Mouse (Mus musculus): ENCODE data around the gene Spocd1. TPM values are rescaled to one million over a fixed set of nuclear protein-coding genes. Genes with fewer than 3 reads are reported as not detected.
"Not testable (repeated sequence)": the region's sequence is repeated elsewhere in the genome, so short reads cannot be mapped to it uniquely, and the experiment has no call there.

Gene Spocd1
- polyA plus RNA-seq (2015; fragmentation: Nextera tagmentation; extraction: Ambion mirVana), result not detected in 2 replicates

GRCm38 (mm10) chr4:129928949-129929348 is at the start of gene Spocd1:
Gene Spocd1, plus strand, starts transcription at chr4:129929249.
- peaks cover 7% of the 10 kb centered on the region for H3K4me1 ChIP-seq (ENCODE audit: control insufficient read depth, insufficient read depth, low read length)
- 53% methylated on average over 4 of the region's 4 CpGs for WGBS
- no peaks in the 10 kb centered on the region for H3K9me3 ChIP-seq (replicated peaks; ENCODE audit: control insufficient read depth, low read length, poor library complexity, severe bottlenecking)
- no peaks in the 10 kb centered on the region for H3K36me3 ChIP-seq (ENCODE audit: control insufficient read depth, insufficient read depth, low read length)
- ATAC-seq, result no peak
- H3K9ac ChIP-seq (ENCODE audit: low read depth, low read length), result no peak within 1 kb of the TSS
- H3K4me2 ChIP-seq (ENCODE audit: low read length), result peak within 1 kb of the TSS; percentile 41
- no peak within 1 kb of the TSS for H3K4me3 ChIP-seq (ENCODE audit: low read depth, low read length)
- H3K27ac ChIP-seq (ENCODE audit: low read length), result no peak within 1 kb of the TSS
- no peaks in the 10 kb centered on the region for H3K27me3 ChIP-seq (ENCODE audit: control insufficient read depth, insufficient read depth, low read depth, low read length)

- H3K36me3 ChIP-seq (ENCODE audit: control insufficient read depth, insufficient read depth, low read length), result no peaks in the 10 kb centered on the region
- peaks cover 36% of the 10 kb centered on the region for H3K4me1 ChIP-seq (ENCODE audit: control insufficient read depth, insufficient read depth, low read length)
- H3K27me3 ChIP-seq (ENCODE audit: control insufficient read depth, insufficient read depth, low read depth, low read length), result no peaks in the 10 kb centered on the region
- H3K9me3 ChIP-seq (replicated peaks; ENCODE audit: control insufficient read depth, low read length, poor library complexity, severe bottlenecking), result no peaks in the 10 kb centered on the region
- H3K9ac ChIP-seq (ENCODE audit: low read depth, low read length), result no peak overlapping the region
- no peak overlapping the region for H3K27ac ChIP-seq (ENCODE audit: low read length)
- 77% methylated on average over 7 of the region's 7 CpGs for WGBS
- H3K4me2 ChIP-seq (ENCODE audit: low read length), result no peak overlapping the region
- no peak overlapping the region for H3K4me3 ChIP-seq (ENCODE audit: low read depth, low read length)
- ATAC-seq, result no peak
Observed at GRCm38 (mm10) chr4:129880615-129881014, 48.4 kb upstream of the Spocd1 start.

GRCm38 (mm10) chr4:129881661-129882060 is 47.4 kb upstream of the Spocd1 start:
- Histone ChIP-seq H3K4me2 (ENCODE audit: low read length) (no peak overlapping the region), H3K27ac (ENCODE audit: low read length) (no peak overlapping the region; the same call in 1 of the 2 replicates), H3K9ac (ENCODE audit: low read depth, low read length) (no peak overlapping the region), H3K9me3 (replicated peaks; ENCODE audit: control insufficient read depth, low read length, poor library complexity, severe bottlenecking) (no peaks in the 10 kb centered on the region), H3K4me1 (ENCODE audit: control insufficient read depth, insufficient read depth, low read length) (peaks cover 34% of the 10 kb centered on the region), H3K36me3 (ENCODE audit: control insufficient read depth, insufficient read depth, low read length) (no peaks in the 10 kb centered on the region), H3K27me3 (ENCODE audit: control insufficient read depth, insufficient read depth, low read depth, low read length) (no peaks in the 10 kb centered on the region), H3K4me3 (ENCODE audit: low read depth, low read length) (no peak overlapping the region)
- no peak for ATAC-seq
- 47% methylated on average over 3 of the region's 3 CpGs for WGBS

GRCm38 (mm10) chr4:129882555-129883293 is 46.3 kb upstream of the Spocd1 start:
- Histone ChIP-seq H3K4me3 (ENCODE audit: low read depth, low read length) (no peak overlapping the region), H3K9me3 (replicated peaks; ENCODE audit: control insufficient read depth, low read length, poor library complexity, severe bottlenecking) (no peaks in the 10 kb centered on the region), H3K36me3 (ENCODE audit: control insufficient read depth, insufficient read depth, low read length) (no peaks in the 10 kb centered on the region), H3K27ac (ENCODE audit: low read length) (peak overlapping the region; percentile 53), H3K4me2 (ENCODE audit: low read length) (peak overlapping the region; percentile 38), H3K27me3 (ENCODE audit: control insufficient read depth, insufficient read depth, low read depth, low read length) (no peaks in the 10 kb centered on the region), H3K4me1 (ENCODE audit: control insufficient read depth, insufficient read depth, low read length) (peaks cover 25% of the 10 kb centered on the region), H3K9ac (ENCODE audit: low read depth, low read length) (peak overlapping the region; percentile 35; the same call in 1 of the 2 replicates)
- WGBS, result 26% methylated on average over 11 of the region's 11 CpGs
- no peak for ATAC-seq

- H3K36me3 ChIP-seq (ENCODE audit: control insufficient read depth, insufficient read depth, low read length), result no peaks in the 10 kb centered on the region
- no peaks in the 10 kb centered on the region for H3K27me3 ChIP-seq (ENCODE audit: control insufficient read depth, insufficient read depth, low read depth, low read length)
- peak overlapping the region; percentile 33 for H3K27ac ChIP-seq (ENCODE audit: low read length)
- H3K4me3 ChIP-seq (ENCODE audit: low read depth, low read length), result no peak overlapping the region
- 42% methylated on average over 12 of the region's 12 CpGs for WGBS
- no peaks in the 10 kb centered on the region for H3K9me3 ChIP-seq (replicated peaks; ENCODE audit: control insufficient read depth, low read length, poor library complexity, severe bottlenecking)
- H3K9ac ChIP-seq (ENCODE audit: low read depth, low read length), result peak overlapping the region; percentile 27; the same call in 1 of the 2 replicates
- peaks cover 19% of the 10 kb centered on the region for H3K4me1 ChIP-seq (ENCODE audit: control insufficient read depth, insufficient read depth, low read length)
- peak overlapping the region; percentile 39 for H3K4me2 ChIP-seq (ENCODE audit: low read length)
- ATAC-seq, result peak; percentile 76; the same call in 1 of the 2 replicates
Observed at GRCm38 (mm10) chr4:129884041-129884930, 44.8 kb upstream of the Spocd1 start.

GRCm38 (mm10) chr4:129889661-129890060 is 39.4 kb upstream of the Spocd1 start:
- no peaks in the 10 kb centered on the region for H3K27me3 ChIP-seq (ENCODE audit: control insufficient read depth, insufficient read depth, low read depth, low read length)
- no peak overlapping the region for H3K9ac ChIP-seq (ENCODE audit: low read depth, low read length)
- 74% methylated on average over 10 of the region's 10 CpGs for WGBS
- H3K27ac ChIP-seq (ENCODE audit: low read length), result no peak overlapping the region
- no peaks in the 10 kb centered on the region for H3K36me3 ChIP-seq (ENCODE audit: control insufficient read depth, insufficient read depth, low read length)
- no peak for ATAC-seq
- H3K4me1 ChIP-seq (ENCODE audit: control insufficient read depth, insufficient read depth, low read length), result no peaks in the 10 kb centered on the region
- no peaks in the 10 kb centered on the region for H3K9me3 ChIP-seq (replicated peaks; ENCODE audit: control insufficient read depth, low read length, poor library complexity, severe bottlenecking)
- H3K4me2 ChIP-seq (ENCODE audit: low read length), result no peak overlapping the region
- H3K4me3 ChIP-seq (ENCODE audit: low read depth, low read length), result no peak overlapping the region

GRCm38 (mm10) chr4:129890094-129890493 is 39.0 kb upstream of the Spocd1 start:
- no peak overlapping the region for H3K27ac ChIP-seq (ENCODE audit: low read length)
- no peaks in the 10 kb centered on the region for H3K9me3 ChIP-seq (replicated peaks; ENCODE audit: control insufficient read depth, low read length, poor library complexity, severe bottlenecking)
- H3K9ac ChIP-seq (ENCODE audit: low read depth, low read length), result no peak overlapping the region
- H3K4me1 ChIP-seq (ENCODE audit: control insufficient read depth, insufficient read depth, low read length), result no peaks in the 10 kb centered on the region
- H3K4me2 ChIP-seq (ENCODE audit: low read length), result no peak overlapping the region
- H3K36me3 ChIP-seq (ENCODE audit: control insufficient read depth, insufficient read depth, low read length), result no peaks in the 10 kb centered on the region
- 93% methylated on average over 7 of the region's 7 CpGs for WGBS
- H3K4me3 ChIP-seq (ENCODE audit: low read depth, low read length), result no peak overlapping the region
- no peaks in the 10 kb centered on the region for H3K27me3 ChIP-seq (ENCODE audit: control insufficient read depth, insufficient read depth, low read depth, low read length)
- no peak for ATAC-seq

GRCm38 (mm10) chr4:129894861-129895260 is 34.2 kb upstream of the Spocd1 start:
- Histone ChIP-seq H3K4me3 (ENCODE audit: low read depth, low read length) (no peak overlapping the region), H3K27me3 (ENCODE audit: control insufficient read depth, insufficient read depth, low read depth, low read length) (no peaks in the 10 kb centered on the region), H3K9ac (ENCODE audit: low read depth, low read length) (no peak overlapping the region), H3K4me1 (ENCODE audit: control insufficient read depth, insufficient read depth, low read length) (no peaks in the 10 kb centered on the region), H3K4me2 (ENCODE audit: low read length) (no peak overlapping the region), H3K36me3 (ENCODE audit: control insufficient read depth, insufficient read depth, low read length) (no peaks in the 10 kb centered on the region), H3K9me3 (replicated peaks; ENCODE audit: control insufficient read depth, low read length, poor library complexity, severe bottlenecking) (no peaks in the 10 kb centered on the region), H3K27ac (ENCODE audit: low read length) (no peak overlapping the region)
- ATAC-seq, result no peak
- 92% methylated on average over 3 of the region's 3 CpGs for WGBS

- H3K27ac ChIP-seq (ENCODE audit: low read length); H3K4me1 ChIP-seq (ENCODE audit: control insufficient read depth, insufficient read depth, low read length); H3K4me2 ChIP-seq (ENCODE audit: low read length); H3K27me3 ChIP-seq (ENCODE audit: control insufficient read depth, insufficient read depth, low read depth, low read length); H3K9ac ChIP-seq (ENCODE audit: low read depth, low read length); H3K9me3 ChIP-seq (replicated peaks; ENCODE audit: control insufficient read depth, low read length, poor library complexity, severe bottlenecking); ATAC-seq; H3K4me3 ChIP-seq (ENCODE audit: low read depth, low read length); H3K36me3 ChIP-seq (ENCODE audit: control insufficient read depth, insufficient read depth, low read length): not testable (repeated sequence)
- 93% methylated on average over 18 of the region's 18 CpGs for WGBS
Observed at GRCm38 (mm10) chr4:129898815-129899214, 30.2 kb upstream of the Spocd1 start.
